Mouse (Mus musculus): ENCODE measurements around the gene Rpgrip1l. TPM values are rescaled to one million over a fixed set of nuclear protein-coding genes. Genes with fewer than 3 reads are reported as not detected.

The Rpgrip1l gene
- polyA plus RNA-seq, 1 experiment from 2014 or later = 16.4 TPM

DNA sequence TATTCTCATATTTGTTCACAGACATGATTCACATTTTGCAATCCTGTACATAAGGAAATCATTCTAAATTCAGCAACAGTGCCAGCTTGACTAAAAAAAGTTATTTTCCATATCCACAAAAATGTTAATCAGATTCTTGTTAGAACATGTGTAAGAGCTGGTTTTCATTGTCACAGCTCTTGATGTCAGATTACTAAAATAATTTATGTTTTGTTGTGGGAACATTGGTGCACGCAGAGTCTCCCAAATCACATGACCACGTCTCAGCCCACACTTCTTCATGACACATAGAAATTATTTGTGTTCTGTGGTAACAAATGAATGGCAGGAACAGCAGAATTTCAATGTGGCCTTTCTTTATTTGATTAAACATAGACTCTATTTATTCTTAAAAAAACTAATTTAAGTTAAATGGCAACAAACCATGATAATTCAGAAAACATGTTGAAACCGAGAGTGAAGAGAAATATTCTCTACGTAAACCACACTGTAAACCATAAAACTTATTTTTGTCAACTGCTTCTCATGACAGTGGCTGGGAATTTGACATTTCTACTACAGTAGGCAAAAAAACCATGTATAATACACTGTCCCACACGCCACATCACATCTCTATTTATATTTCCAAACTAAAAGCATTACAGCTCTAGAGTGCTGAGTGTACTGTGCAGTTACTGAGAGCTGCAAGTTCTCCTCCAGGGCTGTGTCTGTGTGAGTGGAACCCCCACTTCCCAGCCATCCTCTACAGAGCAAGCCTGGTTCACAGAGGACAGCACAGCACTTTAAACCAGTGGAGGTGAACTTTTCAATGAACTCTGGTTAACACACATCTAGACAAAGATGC, 95.8 kb downstream of the Rpgrip1l start:
- H3K4me2 ChIP-seq (replicated peaks) = no peak overlapping the region

GRCm38 (mm10) chr8:91214287-91214686, 98.8 kb downstream of the Rpgrip1l start:
- no peak overlapping the region for H3K4me3 ChIP-seq
- no peak overlapping the region for H3K27ac ChIP-seq
- H3K27me3 ChIP-seq = no peaks in the 10 kb centered on the region
- H3K4me2 ChIP-seq (replicated peaks) = no peak overlapping the region
- H3K9me3 ChIP-seq = no peaks in the 10 kb centered on the region
- ATAC-seq (ENCODE audit: low FRiP score, low read depth) = no peak
- H3K36me3 ChIP-seq = peaks cover 6% of the 10 kb centered on the region; the same call in 1 of the 2 replicates
- 70% methylated on average over 3 of the region's 3 CpGs for WGBS
- H3K4me1 ChIP-seq = no peaks in the 10 kb centered on the region
- H3K9ac ChIP-seq = no peak overlapping the region

More for the DNA sequence above, 95.8 kb downstream of the Rpgrip1l start:
- no peak overlapping the region for H3K4me3 ChIP-seq
- no peaks in the 10 kb centered on the region for H3K27me3 ChIP-seq
- H3K27ac ChIP-seq = no peak overlapping the region
- no peak for ATAC-seq (ENCODE audit: low FRiP score, low read depth)
- no peaks in the 10 kb centered on the region for H3K4me1 ChIP-seq
- peaks cover 10% of the 10 kb centered on the region; the same call in 1 of the 2 replicates for H3K36me3 ChIP-seq
- WGBS = 84% methylated on average over 5 of the region's 5 CpGs
- no peaks in the 10 kb centered on the region for H3K9me3 ChIP-seq
- H3K9ac ChIP-seq = no peak overlapping the region

DNA sequence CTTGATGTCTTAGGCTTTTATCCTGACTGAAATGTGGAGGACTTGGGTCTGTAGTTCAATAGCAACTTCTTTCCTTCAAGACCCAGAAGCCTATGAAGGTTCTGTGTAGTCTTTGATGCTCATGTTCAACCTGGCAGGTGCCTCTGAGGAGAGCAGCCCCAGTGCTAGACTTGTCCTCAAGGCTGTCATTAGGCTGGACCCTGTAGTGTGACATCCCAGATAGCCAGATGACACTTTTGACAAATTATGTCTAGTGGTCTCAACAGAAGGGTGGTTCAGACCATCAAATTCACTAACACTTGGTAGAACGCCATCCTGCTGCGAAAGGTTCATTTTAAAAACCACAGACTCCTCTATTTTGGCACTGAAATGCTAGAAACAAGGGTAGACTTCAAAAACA, 100.1 kb downstream of the Rpgrip1l start:
- no peak for ATAC-seq (ENCODE audit: low FRiP score, low read depth)
- no peaks in the 10 kb centered on the region for H3K9me3 ChIP-seq
- peaks cover under 1% of the 10 kb centered on the region; the same call in 1 of the 2 replicates for H3K36me3 ChIP-seq
- no peak overlapping the region for H3K4me3 ChIP-seq
- no peak overlapping the region for H3K9ac ChIP-seq
- H3K4me1 ChIP-seq = no peaks in the 10 kb centered on the region
- no peak overlapping the region for H3K27ac ChIP-seq
- WGBS = 85% methylated on average over 2 of the region's 2 CpGs
- no peak overlapping the region for H3K4me2 ChIP-seq (replicated peaks)
- H3K27me3 ChIP-seq = no peaks in the 10 kb centered on the region

DNA sequence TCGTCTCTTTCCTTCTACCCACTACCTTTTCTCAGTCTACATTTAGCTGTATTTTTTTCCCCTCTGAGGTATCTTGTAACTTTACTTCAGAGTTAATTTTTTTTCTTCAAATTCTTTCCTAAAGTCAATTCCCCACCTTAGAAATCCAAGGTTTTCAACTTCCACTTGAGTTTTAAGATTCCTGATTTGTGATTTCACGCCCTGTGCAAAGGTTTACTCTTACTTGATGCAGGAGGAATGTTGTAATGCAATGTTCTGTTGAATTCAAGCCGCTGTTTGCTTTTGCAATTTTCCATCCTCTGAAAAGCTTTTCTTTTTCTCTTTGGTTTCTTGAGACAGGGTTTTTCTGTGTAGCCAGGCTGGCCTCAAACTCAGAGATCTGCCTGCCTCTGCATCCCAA, 103.4 kb downstream of the Rpgrip1l start:
- ATAC-seq (ENCODE audit: low FRiP score, low read depth) = no peak
- Histone ChIP-seq H3K9ac (no peak overlapping the region), H3K27ac (no peak overlapping the region), H3K27me3 (no peaks in the 10 kb centered on the region), H3K36me3 (no peaks in the 10 kb centered on the region), H3K4me1 (no peaks in the 10 kb centered on the region), H3K4me3 (no peak overlapping the region), H3K9me3 (no peaks in the 10 kb centered on the region), H3K4me2 (replicated peaks) (no peak overlapping the region)
- 83% methylated on average over 3 of the region's 3 CpGs for WGBS

DNA sequence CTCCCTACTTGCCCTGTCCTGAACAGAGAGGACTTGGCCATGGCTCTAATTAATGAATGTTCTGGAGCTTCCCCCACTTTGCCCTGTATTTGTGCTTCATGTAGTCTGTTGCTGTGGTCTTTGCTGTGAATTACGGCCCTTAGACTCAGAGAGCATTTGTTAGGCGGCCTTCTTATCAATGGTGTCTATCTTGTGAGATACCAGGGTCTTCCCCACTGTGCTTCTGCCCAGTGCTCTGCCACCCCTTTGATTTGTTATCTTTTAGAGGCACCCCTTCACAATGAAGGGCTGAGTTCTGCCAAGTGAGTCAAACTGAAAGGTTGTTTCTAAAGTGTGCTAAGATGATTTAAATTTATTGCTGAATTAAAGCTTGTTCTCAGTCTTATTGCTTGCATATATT, 105.4 kb downstream of the Rpgrip1l start:
- Histone ChIP-seq H3K4me2 (replicated peaks) (no peak overlapping the region), H3K9ac (no peak overlapping the region), H3K27ac (no peak overlapping the region), H3K36me3 (no peaks in the 10 kb centered on the region), H3K4me3 (no peak overlapping the region), H3K9me3 (no peaks in the 10 kb centered on the region), H3K4me1 (no peaks in the 10 kb centered on the region), H3K27me3 (no peaks in the 10 kb centered on the region)
- 63% methylated on average over 2 of the region's 2 CpGs for WGBS
- ATAC-seq (ENCODE audit: low FRiP score, low read depth) = no peak

DNA sequence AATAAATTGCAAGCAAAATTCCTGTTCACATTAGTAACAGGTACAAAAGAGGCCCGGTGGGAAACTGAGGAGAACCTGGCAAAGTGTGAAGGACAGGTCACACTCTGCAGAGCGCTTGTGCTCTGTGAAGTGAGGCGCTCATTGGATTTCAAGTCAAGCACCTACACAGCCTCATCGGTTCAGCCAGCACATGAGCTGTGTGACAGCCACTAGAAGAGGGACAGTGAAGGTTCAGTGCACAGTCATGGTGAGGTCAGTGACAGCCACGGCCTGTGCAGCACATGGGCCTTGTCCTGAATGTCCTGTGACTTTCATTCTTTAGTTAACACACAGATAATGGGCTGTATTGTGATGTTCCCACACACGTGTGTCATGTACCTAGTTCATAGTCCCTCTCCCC, 107.2 kb downstream of the Rpgrip1l start:
- H3K36me3 ChIP-seq = no peaks in the 10 kb centered on the region
- H3K4me2 ChIP-seq (replicated peaks) = no peak overlapping the region
- no peaks in the 10 kb centered on the region for H3K27me3 ChIP-seq
- H3K9ac ChIP-seq = no peak overlapping the region
- 86% methylated on average over 6 of the region's 6 CpGs for WGBS
- no peak for ATAC-seq (ENCODE audit: low FRiP score, low read depth)
- no peak overlapping the region for H3K27ac ChIP-seq
- H3K4me1 ChIP-seq = no peaks in the 10 kb centered on the region
- no peaks in the 10 kb centered on the region for H3K9me3 ChIP-seq
- H3K4me3 ChIP-seq = no peak overlapping the region

DNA sequence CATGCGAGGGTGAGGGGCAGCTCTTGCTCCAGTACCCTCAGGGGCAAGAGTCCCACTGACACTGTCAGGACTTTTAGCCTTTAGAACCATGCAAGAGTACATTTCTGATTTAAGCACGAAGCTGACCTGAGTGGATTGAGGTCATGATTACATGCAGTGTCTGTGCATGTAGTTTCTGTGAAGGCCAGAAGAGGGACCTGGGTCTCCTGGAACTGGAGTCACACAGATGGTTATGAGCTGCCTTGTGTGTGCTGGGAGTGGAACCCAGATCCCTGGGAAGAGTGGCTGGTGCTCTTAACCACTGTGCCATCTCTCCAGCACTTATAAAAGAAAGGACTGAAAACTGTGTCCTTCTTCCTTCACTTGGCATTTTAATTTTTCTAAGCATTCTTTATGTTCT, 111.9 kb downstream of the Rpgrip1l start:
- Histone ChIP-seq H3K4me1 (peaks cover 13% of the 10 kb centered on the region), H3K36me3 (no peaks in the 10 kb centered on the region), H3K27ac (no peak overlapping the region), H3K9me3 (no peaks in the 10 kb centered on the region), H3K27me3 (no peaks in the 10 kb centered on the region), H3K9ac (no peak overlapping the region), H3K4me3 (no peak overlapping the region), H3K4me2 (replicated peaks) (no peak overlapping the region)
- 76% methylated on average over 2 of the region's 2 CpGs for WGBS
- no peak for ATAC-seq (ENCODE audit: low FRiP score, low read depth)

GRCm38 (mm10) chr8:91199876-91200275, 113.2 kb downstream of the Rpgrip1l start, which contains the start of gene Aktip:
Gene Aktip (minus strand): TSS chr8:91199976.
- H3K27ac ChIP-seq = no peak within 1 kb of the TSS
- whole genome bisulfite sequencing = 94% methylated on average over 7 of the region's 7 CpGs
- H3K9ac ChIP-seq = no peak within 1 kb of the TSS
- ATAC-seq (ENCODE audit: low FRiP score, low read depth) = no peak
- no peaks in the 10 kb centered on the region for H3K9me3 ChIP-seq
- H3K36me3 ChIP-seq = no peaks in the 10 kb centered on the region
- peaks cover 8% of the 10 kb centered on the region; the same call in 1 of the 2 replicates for H3K27me3 ChIP-seq
- no peak within 1 kb of the TSS for H3K4me3 ChIP-seq
- peaks cover 13% of the 10 kb centered on the region for H3K4me1 ChIP-seq
- H3K4me2 ChIP-seq (replicated peaks) = no peak within 1 kb of the TSS

GRCm38 (mm10) chr8:91198036-91198435, 115.0 kb downstream of the Rpgrip1l start:
- H3K36me3 ChIP-seq = no peaks in the 10 kb centered on the region
- H3K27me3 ChIP-seq = peaks cover 27% of the 10 kb centered on the region
- no peak overlapping the region for H3K4me3 ChIP-seq
- no peak for ATAC-seq (ENCODE audit: low FRiP score, low read depth)
- WGBS = 45% methylated on average over 3 of the region's 3 CpGs
- H3K27ac ChIP-seq = no peak overlapping the region
- peaks cover 13% of the 10 kb centered on the region for H3K4me1 ChIP-seq
- no peak overlapping the region for H3K9ac ChIP-seq
- H3K4me2 ChIP-seq (replicated peaks) = no peak overlapping the region
- H3K9me3 ChIP-seq = no peaks in the 10 kb centered on the region

GRCm38 (mm10) chr8:91197233-91197632, 115.8 kb downstream of the Rpgrip1l start:
- Histone ChIP-seq H3K36me3 (no peaks in the 10 kb centered on the region), H3K27me3 (peaks cover 33% of the 10 kb centered on the region), H3K9me3 (no peaks in the 10 kb centered on the region), H3K4me2 (replicated peaks) (no peak overlapping the region), H3K9ac (no peak overlapping the region), H3K4me1 (peaks cover 13% of the 10 kb centered on the region), H3K27ac (no peak overlapping the region), H3K4me3 (no peak overlapping the region)
- WGBS = 73% methylated on average over 5 of the region's 5 CpGs
- ATAC-seq (ENCODE audit: low FRiP score, low read depth) = no peak

DNA sequence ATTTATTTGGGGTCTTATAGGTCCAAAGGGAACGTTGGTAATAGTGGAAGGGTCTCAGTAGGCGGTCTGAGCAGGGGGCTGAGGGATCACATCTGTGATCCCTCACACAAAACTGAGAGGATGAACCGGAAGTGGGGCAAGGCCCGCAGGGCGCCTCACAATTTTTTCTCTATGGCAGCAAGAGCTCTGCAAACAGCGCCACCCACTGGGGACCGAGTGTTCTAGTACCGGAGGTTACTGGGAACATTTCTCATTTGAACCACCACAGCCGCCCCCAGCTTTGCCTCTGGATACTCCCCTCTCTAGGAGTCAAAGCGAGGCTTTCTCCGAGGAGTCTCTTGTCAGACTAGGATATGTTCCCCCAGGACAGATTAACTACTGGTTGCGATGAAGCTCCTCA, 116.4 kb downstream of the Rpgrip1l start:
- ATAC-seq (ENCODE audit: low FRiP score, low read depth) = no peak
- 81% methylated on average over 12 of the region's 12 CpGs for WGBS
- no peak overlapping the region for H3K27ac ChIP-seq
- H3K9me3 ChIP-seq = no peaks in the 10 kb centered on the region
- H3K27me3 ChIP-seq = peaks cover 38% of the 10 kb centered on the region
- no peak overlapping the region for H3K4me3 ChIP-seq
- H3K4me2 ChIP-seq (replicated peaks) = no peak overlapping the region
- H3K4me1 ChIP-seq = peaks cover 13% of the 10 kb centered on the region
- no peak overlapping the region for H3K9ac ChIP-seq
- no peaks in the 10 kb centered on the region for H3K36me3 ChIP-seq

- Histone ChIP-seq H3K9me3 (no peaks in the 10 kb centered on the region), H3K36me3 (no peaks in the 10 kb centered on the region), H3K9ac (no peak overlapping the region), H3K4me2 (replicated peaks) (no peak overlapping the region), H3K4me3 (no peak overlapping the region), H3K4me1 (peaks cover 22% of the 10 kb centered on the region), H3K27me3 (peaks cover 55% of the 10 kb centered on the region), H3K27ac (no peak overlapping the region)
- 93% methylated on average over 2 of the region's 2 CpGs for WGBS
- ATAC-seq (ENCODE audit: low FRiP score, low read depth) = no peak
Measured at GRCm38 (mm10) chr8:91194081-91194480, 119.0 kb downstream of the Rpgrip1l start.

- Histone ChIP-seq H3K27me3 (peaks cover 66% of the 10 kb centered on the region), H3K4me3 (no peak overlapping the region), H3K27ac (no peak overlapping the region), H3K4me2 (replicated peaks) (no peak overlapping the region), H3K36me3 (no peaks in the 10 kb centered on the region), H3K9ac (no peak overlapping the region), H3K9me3 (no peaks in the 10 kb centered on the region), H3K4me1 (peaks cover 19% of the 10 kb centered on the region)
- WGBS = 72% methylated on average over 5 of the region's 5 CpGs
- no peak for ATAC-seq (ENCODE audit: low FRiP score, low read depth)
Measured at GRCm38 (mm10) chr8:91192941-91193340, 120.1 kb downstream of the Rpgrip1l start.

All from limb, embryonic 13.5 days (tissue).